Mouse (Mus musculus) intestine, postnatal 0 days (tissue): ENCODE data around the gene Gm9844. TPM values are rescaled to one million over a fixed set of nuclear protein-coding genes. Genes with fewer than 3 reads are reported as not detected.

Experiments
- ATAC-seq: fragments of 200-750 bp; cut with Nextera tagmentation; 2 replicates; pipeline ENCODE4 v1.8.0; 2017; ENCODE audit warnings: mild to moderate bottlenecking, moderate TSS enrichment, moderate library complexity
- H3K27ac ChIP-seq: fragments of 300-500 bp; sonication (generic); 2 replicates; pipeline ENCODE4 v1.5.1; 2014; ENCODE audit warnings: mild to moderate bottlenecking, low read depth, low read length, moderate library complexity
- H3K27me3 ChIP-seq: fragments of 300-500 bp; sonication (generic); replicated peaks from 2 replicates; pipeline ENCODE4 v1.6.1; 2014; ENCODE audit warnings: low read length, mixed read lengths; ENCODE audit not compliant: control insufficient read depth, insufficient read depth
- H3K36me3 ChIP-seq: fragments of 300-500 bp; sonication (generic); 2 replicates; pipeline ENCODE4 v1.6.1; 2014; ENCODE audit warnings: mild to moderate bottlenecking, moderate library complexity; ENCODE audit not compliant: control insufficient read depth, insufficient read depth
- H3K4me1 ChIP-seq: fragments of 300-500 bp; sonication (generic); replicated peaks from 2 replicates; pipeline ENCODE4 v1.6.1; 2014; ENCODE audit warnings: antibody characterized with exemption, low read length, mixed read lengths; ENCODE audit not compliant: control insufficient read depth, insufficient read depth
- H3K4me2 ChIP-seq: fragments of 300-500 bp; sonication (generic); replicated peaks from 2 replicates; pipeline ENCODE4 v1.6.1; 2014; ENCODE audit warnings: low read depth, mild to moderate bottlenecking, moderate library complexity
- H3K4me3 ChIP-seq: fragments of 300-500 bp; sonication (generic); 2 replicates; pipeline ENCODE4 v1.5.1; 2014; ENCODE audit warnings: low read depth, low read length
- H3K9ac ChIP-seq: fragments of 300-500 bp; sonication (generic); 2 replicates; pipeline ENCODE4 v1.6.1; 2014; ENCODE audit warnings: mild to moderate bottlenecking, low read depth, low read length
- H3K9me3 ChIP-seq: fragments of 300-500 bp; sonication (generic); 2 replicates; pipeline ENCODE4 v1.6.1; 2016; ENCODE audit warnings: mixed run types; ENCODE audit not compliant: control insufficient read depth
- CTCF ChIP-seq: sonication (generic); IDR thresholded peaks from 2 replicates; pipeline ENCODE4 v1.5.1; 2016; ENCODE audit warnings: low read depth, mild to moderate bottlenecking, control low read depth, antibody characterized with exemption, moderate library complexity
- WGBS: fragments of 180-500 bp; shearing (Covaris S2); extraction: QIAGEN DNeasy Blood & Tissue Kit; methylation state at CpG from one replicate; pipeline ENCODE4 v1.1.7; 2014; 5-methylcytosine and 5-hydroxymethylcytosine counted together
- polyA plus RNA-seq: library from polyadenylated mRNA; unstranded; fragments of >200 nt; fragmentation: Nextera tagmentation; extraction: Ambion mirVana; gene quantifications from 2 replicates; pipeline ENCODE4 v1.2.1, GENCODE M21; 2015

Gm9844 gene
- polyA plus RNA-seq, 1 experiment from 2014 or later, result 28.0 TPM

DNA sequence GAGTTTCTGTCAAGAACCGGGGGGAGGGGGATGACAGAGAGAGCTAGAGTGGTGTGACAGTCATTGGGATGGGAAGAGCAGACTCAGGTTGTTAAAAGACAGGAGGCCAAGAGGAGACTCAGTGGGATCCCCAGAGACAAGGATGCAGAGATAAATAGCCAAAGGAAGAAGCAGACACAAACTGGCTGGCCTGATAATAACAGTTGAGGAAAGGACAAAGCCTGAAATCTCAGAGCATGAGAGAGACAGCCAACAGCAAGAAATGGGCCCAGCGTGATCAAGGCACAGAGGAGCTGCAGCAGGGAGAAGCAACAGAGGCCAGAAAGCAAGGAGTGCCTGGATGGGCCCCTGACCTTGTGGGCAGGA, 40.2 kb downstream of the Gm9844 start:
- Histone ChIP-seq H3K27ac (peak overlapping the region; percentile 85), H3K9me3 (no peaks in the 10 kb centered on the region), H3K4me3 (peak overlapping the region; percentile 53), H3K27me3 (no peaks in the 10 kb centered on the region), H3K36me3 (no peaks in the 10 kb centered on the region), H3K4me2 (peak overlapping the region; percentile 75), H3K4me1 (no peaks in the 10 kb centered on the region), H3K9ac (peak overlapping the region; percentile 71; the same call in 1 of the 2 replicates)
- ATAC-seq, result no peak
- 48% methylated on average over 2 of the region's 2 CpGs for WGBS
- TF ChIP-seq CTCF, result no peak

DNA sequence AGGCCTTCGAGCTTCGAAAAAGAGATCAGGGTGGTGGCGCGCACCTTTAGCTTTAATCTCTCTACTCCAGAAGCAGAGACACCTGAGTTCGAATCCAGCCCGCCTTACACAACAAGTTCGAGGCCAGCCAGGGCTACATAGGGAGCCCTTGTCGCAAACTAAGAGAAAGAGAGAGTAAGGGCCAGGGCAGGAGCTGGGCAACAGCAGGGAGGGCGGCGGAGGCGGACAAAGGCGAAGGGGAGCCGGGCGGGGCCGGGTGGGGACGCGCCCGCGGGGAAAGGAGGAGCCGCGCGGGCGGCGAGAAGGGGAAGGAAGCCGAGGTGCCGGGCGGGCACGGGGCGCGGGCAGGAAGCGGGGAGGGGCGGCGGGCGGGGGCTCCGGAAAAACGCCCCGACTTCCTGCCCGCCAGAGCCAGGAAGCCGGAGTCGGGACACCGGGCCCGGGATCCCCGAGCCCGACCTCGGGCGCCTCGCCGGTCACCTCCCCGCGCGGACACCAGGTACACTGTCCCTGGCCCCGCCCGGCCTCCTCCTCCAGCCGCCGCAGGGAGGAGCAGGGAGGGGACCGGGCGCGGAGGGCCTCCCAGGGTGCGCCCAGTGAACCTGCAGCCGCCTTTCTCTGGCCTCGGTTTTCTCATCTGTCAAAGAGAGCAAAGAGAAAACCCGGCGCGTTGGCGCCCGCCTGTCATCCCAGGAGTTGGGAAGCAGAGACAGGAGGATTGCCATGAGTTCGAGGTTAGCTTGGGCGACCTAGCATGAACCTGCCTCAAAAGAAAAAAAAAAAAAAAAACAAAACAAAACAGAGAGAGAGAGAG, 40.8 kb downstream of the Gm9844 start, which contains the start of gene Arhgef1:
Arhgef1 (plus strand) TSS at position 283 of the 814 bp plus-strand sequence.
- H3K4me3 ChIP-seq, result peak within 1 kb of the TSS; percentile 53
- no peaks in the 10 kb centered on the region for H3K27me3 ChIP-seq
- TF ChIP-seq CTCF, result no peak
- H3K9me3 ChIP-seq, result no peaks in the 10 kb centered on the region
- H3K36me3 ChIP-seq, result peaks cover 2% of the 10 kb centered on the region; the same call in 1 of the 2 replicates
- peak within 1 kb of the TSS; percentile 71 for H3K9ac ChIP-seq
- H3K4me1 ChIP-seq, result no peaks in the 10 kb centered on the region
- H3K4me2 ChIP-seq, result peak within 1 kb of the TSS; percentile 75
- ATAC-seq, result peak; percentile 54
- WGBS, result 4% methylated on average over 58 of the region's 68 CpGs
- H3K27ac ChIP-seq, result peak within 1 kb of the TSS; percentile 85

DNA sequence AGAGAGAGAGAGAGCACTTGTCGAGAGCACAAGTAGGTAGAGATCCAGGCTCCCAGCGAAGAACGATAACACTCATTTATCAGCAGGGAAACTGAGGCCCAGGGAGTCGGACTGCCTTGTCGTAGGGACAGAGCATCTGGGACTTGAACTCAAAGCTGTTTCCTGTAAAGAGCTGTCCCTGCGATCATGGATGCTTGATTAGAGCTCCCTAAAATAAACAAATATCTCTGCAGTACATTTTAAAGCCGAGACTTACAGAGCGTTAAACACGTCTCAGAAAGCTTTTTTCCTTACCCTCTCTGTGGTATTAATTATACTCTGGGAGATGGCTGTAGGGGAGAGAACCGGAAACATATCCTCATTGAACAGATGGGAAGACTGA, 41.4 kb downstream of the Gm9844 start:
- no peak for TF ChIP-seq CTCF
- 14% methylated on average over 10 of the region's 10 CpGs for WGBS
- Histone ChIP-seq H3K27ac (peak overlapping the region; percentile 85), H3K9ac (peak overlapping the region; percentile 71), H3K4me2 (peak overlapping the region; percentile 75), H3K27me3 (no peaks in the 10 kb centered on the region), H3K4me1 (no peaks in the 10 kb centered on the region), H3K9me3 (no peaks in the 10 kb centered on the region), H3K4me3 (peak overlapping the region; percentile 53), H3K36me3 (peaks cover 8% of the 10 kb centered on the region)
- no peak for ATAC-seq

DNA sequence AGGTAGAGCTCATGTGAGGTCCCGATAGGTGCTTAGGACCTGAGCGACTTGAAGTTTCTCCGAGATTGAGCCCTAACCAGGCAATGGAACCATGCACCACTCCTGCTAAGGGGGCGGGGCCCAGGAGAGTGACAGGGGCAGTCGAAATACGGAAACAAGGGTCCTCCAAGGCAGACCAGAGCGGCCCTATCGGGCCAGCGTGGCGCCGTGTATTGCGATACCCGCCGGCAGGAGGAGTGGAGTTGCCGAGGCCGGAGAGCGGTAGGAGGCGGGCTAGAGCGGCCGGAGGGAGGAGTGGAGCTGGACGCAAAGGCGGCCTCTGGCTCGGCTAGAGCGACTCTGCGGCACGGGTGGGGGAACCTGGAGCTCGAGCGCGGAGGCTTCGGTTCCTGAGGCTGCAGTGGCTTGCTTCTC, 42.1 kb downstream of the Gm9844 start:
- peak; percentile 84 for TF ChIP-seq CTCF
- under 1% methylated on average over 29 of the region's 30 CpGs for WGBS

DNA sequence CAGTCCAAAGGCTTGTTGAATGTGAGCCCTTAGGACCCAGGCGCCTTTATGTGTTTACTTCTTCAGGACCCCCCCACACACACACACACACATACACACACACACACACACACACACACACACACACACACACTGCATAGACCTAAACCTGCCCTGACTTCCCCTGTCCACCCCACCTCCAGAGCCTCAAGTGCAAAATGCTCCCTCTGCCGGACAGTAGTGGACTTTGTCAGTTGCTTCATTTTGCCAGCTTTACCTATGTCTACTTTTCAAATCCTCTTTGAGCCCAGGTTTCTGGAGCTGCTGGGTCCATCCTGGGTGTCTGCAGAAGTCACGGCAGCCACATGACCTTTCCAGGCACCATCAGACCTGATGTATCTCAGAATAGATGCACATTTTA, 42.9 kb downstream of the Gm9844 start:
- Histone ChIP-seq H3K4me1 (no peaks in the 10 kb centered on the region), H3K27me3 (no peaks in the 10 kb centered on the region), H3K36me3 (peaks cover 20% of the 10 kb centered on the region), H3K27ac (peak overlapping the region; percentile 35; the same call in 1 of the 2 replicates), H3K9me3 (no peaks in the 10 kb centered on the region), H3K9ac (peak overlapping the region; percentile 52), H3K4me2 (peak overlapping the region; percentile 75), H3K4me3 (peak overlapping the region; percentile 53)
- 20% methylated on average over 3 of the region's 3 CpGs for WGBS
- peak; percentile 89 for TF ChIP-seq CTCF
- 0 out of 2 replicates have a peak, but pooled peaks have one; percentile 9 for ATAC-seq

More for the DNA sequence above, 42.1 kb downstream of the Gm9844 start:
- Histone ChIP-seq H3K9me3 (no peaks in the 10 kb centered on the region), H3K27me3 (no peaks in the 10 kb centered on the region), H3K4me3 (peak overlapping the region; percentile 53), H3K36me3 (peaks cover 14% of the 10 kb centered on the region), H3K4me2 (peak overlapping the region; percentile 75), H3K9ac (peak overlapping the region; percentile 71), H3K4me1 (no peaks in the 10 kb centered on the region), H3K27ac (peak overlapping the region; percentile 51; the same call in 1 of the 2 replicates)
- ATAC-seq, result peak; percentile 96

DNA sequence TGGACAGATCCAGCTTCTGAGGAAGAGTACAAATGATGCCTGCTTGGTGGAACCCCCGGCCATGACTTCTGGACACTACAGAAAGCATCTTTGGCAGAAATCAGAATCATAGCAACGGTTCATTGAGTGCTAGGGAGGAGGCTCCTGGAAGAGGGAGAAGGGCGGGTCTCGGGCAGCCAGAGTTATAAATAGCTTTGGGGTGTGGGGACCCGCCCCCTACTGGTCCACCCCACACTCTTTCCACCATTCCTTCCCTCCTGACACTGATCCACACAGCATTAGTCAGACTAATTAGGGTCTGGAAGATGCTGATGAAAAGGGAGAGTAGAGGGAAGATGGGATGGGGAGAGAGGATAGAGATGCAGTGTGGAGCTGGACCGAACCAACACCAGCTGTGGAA, 44.5 kb downstream of the Gm9844 start:
- no peak overlapping the region for H3K9ac ChIP-seq

More for the DNA sequence above, 44.5 kb downstream of the Gm9844 start:
- ATAC-seq, result no peak
- Histone ChIP-seq H3K27me3 (no peaks in the 10 kb centered on the region), H3K36me3 (peaks cover 23% of the 10 kb centered on the region), H3K27ac (no peak overlapping the region), H3K4me3 (no peak overlapping the region), H3K4me2 (0 out of 2 replicates have a peak overlapping the region, but pooled peaks have one; percentile 9), H3K4me1 (no peaks in the 10 kb centered on the region), H3K9me3 (no peaks in the 10 kb centered on the region)
- TF ChIP-seq CTCF, result peak; percentile 25; the same call in 1 of the 2 replicates
- WGBS, result 25% methylated on average over 6 of the region's 6 CpGs
